Mouse (Mus musculus): ENCODE data around the gene Bcan. TPM values are rescaled to one million over a fixed set of nuclear protein-coding genes. Genes with fewer than 3 reads are reported as not detected.

Gene Bcan
- polyA plus RNA-seq (2016; fragmentation: Nextera tagmentation; extraction: Ambion mirVana) = 0.41 and 0.86 TPM in 2 replicates

DNA sequence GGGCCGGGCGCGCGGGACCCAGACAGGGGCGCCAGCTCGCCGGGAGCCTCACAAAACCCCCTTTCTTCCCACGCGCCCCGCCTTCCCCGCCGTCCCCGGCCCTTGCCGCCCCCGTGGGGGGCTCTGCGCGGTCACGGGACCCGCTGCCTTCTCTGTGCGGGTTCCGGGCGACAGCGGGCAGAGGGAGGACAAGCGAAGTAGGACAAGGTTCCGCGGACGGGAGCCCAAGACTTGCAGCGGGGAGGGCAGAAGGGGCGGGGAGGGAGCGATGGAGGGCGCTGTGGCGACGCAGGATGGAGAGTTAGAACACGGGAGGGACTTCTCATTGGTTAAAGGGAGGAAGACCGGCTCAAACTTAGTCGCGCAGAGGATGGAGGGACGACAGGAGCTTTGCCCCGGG, at the start of gene Bcan:
TSS of gene Bcan (minus strand) at position 50 of the 400 bp plus-strand sequence.
- under 1% methylated on average over 39 of the region's 39 CpGs for WGBS
- DNase-seq (ENCODE audit: low spot score) = peak; percentile 64
- Histone ChIP-seq H3K9me3 (replicated peaks) (no peaks in the 10 kb centered on the region; the same call in 1 of the 2 replicates), H3K27me3 (ENCODE audit: low read depth, poor library complexity, severe bottlenecking) (peaks cover 94% of the 10 kb centered on the region), H3K27ac (replicated peaks) (no peak within 1 kb of the TSS), H3K36me3 (no peaks in the 10 kb centered on the region), H3K4me1 (peaks cover 62% of the 10 kb centered on the region), H3K4me3 (peak within 1 kb of the TSS; percentile 56)

DNA sequence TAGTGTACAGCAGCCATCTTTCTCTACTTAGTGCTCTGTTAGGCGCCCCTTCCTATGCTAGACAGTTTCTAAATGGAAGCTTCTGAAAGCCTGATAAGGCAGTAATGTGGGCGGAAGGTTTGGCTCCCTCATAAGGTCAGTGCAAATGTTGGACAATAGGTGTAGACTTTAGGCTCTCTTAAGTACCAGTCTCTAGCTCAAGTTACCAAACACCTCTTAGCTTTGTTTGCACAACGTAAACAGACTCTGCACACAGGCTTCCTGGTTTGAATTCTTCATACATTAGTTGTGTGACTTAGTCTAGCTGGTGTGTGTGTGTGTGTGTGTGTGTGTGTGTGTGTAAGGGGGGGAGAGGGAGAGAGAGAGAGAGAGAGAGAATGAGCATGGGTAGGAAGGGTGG, 49.5 kb upstream of the Bcan start:
- H3K4me3 ChIP-seq = no peak overlapping the region
- H3K36me3 ChIP-seq = peaks cover 65% of the 10 kb centered on the region
- peaks cover 3% of the 10 kb centered on the region; the same call in 1 of the 2 replicates for H3K4me1 ChIP-seq
- H3K9me3 ChIP-seq (replicated peaks) = no peaks in the 10 kb centered on the region
- DNase-seq (ENCODE audit: low spot score) = no peak
- H3K27ac ChIP-seq (replicated peaks) = no peak overlapping the region
- H3K27me3 ChIP-seq (ENCODE audit: low read depth, poor library complexity, severe bottlenecking) = no peaks in the 10 kb centered on the region
- 88% methylated on average over 3 of the region's 3 CpGs for WGBS

DNA sequence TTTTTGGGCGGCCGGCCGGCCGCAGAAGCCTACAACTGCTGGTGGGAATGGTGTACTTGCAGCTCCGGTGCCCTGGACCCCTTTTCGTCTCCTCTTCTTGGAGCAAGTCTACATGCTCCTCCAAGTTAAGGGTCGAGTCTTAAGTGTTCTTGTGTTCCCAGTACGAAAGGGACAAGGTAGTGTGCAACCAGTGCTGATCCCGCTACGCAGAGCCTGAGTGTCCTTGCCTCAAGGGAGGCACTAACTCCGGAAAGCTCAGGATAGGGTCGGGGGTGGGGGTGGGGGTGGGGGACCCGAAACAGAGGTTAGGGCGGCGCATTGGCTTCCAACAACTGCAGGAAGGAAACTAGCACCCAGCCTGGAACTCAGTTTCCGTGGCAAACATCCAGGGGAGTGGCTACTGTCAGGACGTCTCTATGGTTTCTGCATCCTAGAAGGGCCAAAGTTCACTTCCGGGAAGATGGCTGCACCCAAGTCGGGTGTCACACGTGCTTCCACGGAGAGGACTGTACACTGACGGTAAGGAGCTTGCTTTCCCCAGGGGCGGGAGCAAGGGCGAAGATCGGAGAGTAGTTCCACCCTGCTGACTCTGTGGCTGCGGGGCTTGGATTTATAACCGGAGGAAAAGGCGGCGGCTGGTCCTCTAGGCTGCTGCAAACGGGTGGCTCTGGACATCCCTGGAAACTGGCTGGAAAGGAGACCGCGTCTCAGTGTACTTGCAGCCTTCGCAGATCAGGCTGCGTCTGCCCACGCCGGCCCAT, 42.8 kb upstream of the Bcan start, which contains the start of gene Gpatch4:
TSS of gene Gpatch4 (plus strand) at position 448 of the 761 bp plus-strand sequence.
- Histone ChIP-seq H3K27me3 (ENCODE audit: low read depth, poor library complexity, severe bottlenecking) (peaks cover 12% of the 10 kb centered on the region), H3K36me3 (peaks cover 11% of the 10 kb centered on the region), H3K9me3 (replicated peaks) (no peaks in the 10 kb centered on the region), H3K4me1 (peaks cover 19% of the 10 kb centered on the region), H3K4me3 (peak within 1 kb of the TSS; percentile 91), H3K27ac (replicated peaks) (peak within 1 kb of the TSS; percentile 83)
- 9% methylated on average over 36 of the region's 36 CpGs for WGBS
- DNase-seq (ENCODE audit: low spot score) = peak; percentile 86

DNA sequence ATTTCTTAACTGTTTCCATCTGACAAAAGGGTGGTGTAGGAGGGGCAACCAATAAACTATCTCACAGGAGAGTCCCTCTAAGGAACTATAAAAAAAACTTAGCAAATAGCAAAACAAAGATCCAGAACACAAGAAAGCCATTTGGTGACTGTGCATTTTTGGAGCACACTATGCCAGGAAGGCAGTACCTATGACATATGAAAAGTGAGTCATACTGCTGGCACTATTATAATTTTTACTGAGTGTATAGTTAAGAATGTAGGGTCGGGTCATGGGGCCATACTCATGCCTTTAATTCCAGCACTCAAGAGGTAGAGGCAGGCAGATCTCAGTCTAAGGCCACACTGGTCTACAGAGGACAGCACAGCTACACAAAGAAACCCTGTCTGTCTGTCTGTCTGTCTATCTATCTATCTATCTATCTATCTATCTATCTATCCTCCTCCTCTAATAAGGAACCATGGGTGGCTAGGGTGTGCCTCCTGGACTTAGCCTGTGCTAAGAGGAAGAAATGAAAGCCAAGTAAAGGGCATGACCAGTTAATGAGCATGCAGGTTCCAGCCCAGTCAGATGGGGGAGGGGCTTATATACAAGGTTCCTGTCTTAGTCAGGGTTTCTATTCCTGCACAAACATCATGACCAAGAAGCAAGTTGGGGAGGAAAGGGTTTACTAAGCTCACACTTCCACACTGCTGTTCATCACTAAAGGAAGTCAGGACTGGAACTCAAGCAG, 35.7 kb upstream of the Bcan start:
- Histone ChIP-seq H3K9me3 (replicated peaks) (no peaks in the 10 kb centered on the region), H3K27me3 (ENCODE audit: low read depth, poor library complexity, severe bottlenecking) (peaks cover 24% of the 10 kb centered on the region), H3K27ac (replicated peaks) (no peak overlapping the region), H3K36me3 (no peaks in the 10 kb centered on the region), H3K4me3 (no peak overlapping the region), H3K4me1 (peaks cover 8% of the 10 kb centered on the region)
- DNase-seq (ENCODE audit: low spot score) = no peak
- WGBS = 75% methylated on average over 1 of the region's 1 CpGs

DNA sequence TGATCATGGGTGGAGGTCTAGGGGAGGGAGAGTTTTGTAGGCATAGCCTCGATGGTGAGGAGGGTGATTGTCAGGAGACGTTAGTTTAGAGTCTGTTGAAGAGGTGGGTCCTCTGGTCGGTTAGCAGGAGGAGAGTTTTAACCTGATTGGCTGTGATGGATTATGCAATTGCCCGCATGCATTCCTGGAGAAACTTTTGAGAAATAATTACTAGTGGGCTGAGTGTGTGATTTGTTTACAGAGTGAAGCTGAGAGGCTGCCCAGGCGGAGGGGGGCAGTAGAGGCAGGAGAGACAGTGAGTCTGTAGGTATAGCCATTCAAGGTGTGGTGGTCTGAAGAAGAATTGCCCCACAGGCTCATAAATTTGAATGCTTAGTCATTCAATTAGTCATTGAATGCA, 33.5 kb upstream of the Bcan start:
- WGBS = 80% methylated on average over 5 of the region's 5 CpGs
- H3K27me3 ChIP-seq (ENCODE audit: low read depth, poor library complexity, severe bottlenecking) = peaks cover 31% of the 10 kb centered on the region
- no peak for DNase-seq (ENCODE audit: low spot score)
- H3K4me1 ChIP-seq = peaks cover 11% of the 10 kb centered on the region
- no peaks in the 10 kb centered on the region for H3K36me3 ChIP-seq
- no peak overlapping the region for H3K27ac ChIP-seq (replicated peaks)
- no peak overlapping the region for H3K4me3 ChIP-seq
- H3K9me3 ChIP-seq (replicated peaks) = no peaks in the 10 kb centered on the region

DNA sequence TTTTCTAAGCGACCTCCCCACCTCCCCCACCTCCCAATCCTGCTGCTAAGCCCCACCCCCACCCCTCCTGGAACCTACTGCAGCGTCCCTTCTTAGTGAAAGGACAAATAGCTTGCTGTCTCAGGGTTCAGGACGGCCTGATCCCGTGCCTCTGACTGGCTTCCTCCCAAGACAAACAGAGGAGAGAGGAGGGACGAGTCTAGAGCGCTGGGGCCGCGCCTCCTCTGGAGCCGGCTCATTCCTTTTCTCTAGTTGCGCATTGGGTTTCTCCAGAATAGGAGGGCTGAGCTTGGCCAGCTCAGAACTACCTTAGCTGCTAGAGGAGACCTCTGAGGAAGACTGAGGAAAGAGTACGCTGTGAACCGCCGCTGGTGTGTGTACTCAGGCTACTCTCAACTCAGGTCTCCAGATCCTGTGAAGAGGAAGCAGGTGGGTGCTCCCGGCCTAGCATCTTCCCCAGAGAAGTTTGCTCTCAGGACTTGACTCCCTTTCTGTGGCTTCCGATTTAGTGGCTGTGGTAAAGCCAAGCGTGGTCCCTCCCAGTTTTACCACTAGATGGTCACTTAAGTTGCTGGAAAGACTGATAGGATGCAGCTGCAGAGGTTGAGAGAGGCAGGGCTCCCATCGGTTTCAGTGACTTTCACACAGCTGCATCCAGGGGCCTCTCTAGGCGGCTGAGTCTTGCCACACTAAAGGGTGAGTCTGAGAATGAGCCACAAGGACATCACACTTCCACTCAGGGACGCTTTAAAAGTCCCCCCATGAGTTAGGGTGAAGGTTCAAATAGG, 30.8 kb upstream of the Bcan start:
- peaks cover 11% of the 10 kb centered on the region for H3K4me1 ChIP-seq
- H3K9me3 ChIP-seq (replicated peaks) = peaks cover 6% of the 10 kb centered on the region
- H3K36me3 ChIP-seq = no peaks in the 10 kb centered on the region
- WGBS = 22% methylated on average over 19 of the region's 19 CpGs
- peaks cover 49% of the 10 kb centered on the region for H3K27me3 ChIP-seq (ENCODE audit: low read depth, poor library complexity, severe bottlenecking)
- no peak overlapping the region for H3K27ac ChIP-seq (replicated peaks)
- no peak for DNase-seq (ENCODE audit: low spot score)
- no peak overlapping the region for H3K4me3 ChIP-seq

DNA sequence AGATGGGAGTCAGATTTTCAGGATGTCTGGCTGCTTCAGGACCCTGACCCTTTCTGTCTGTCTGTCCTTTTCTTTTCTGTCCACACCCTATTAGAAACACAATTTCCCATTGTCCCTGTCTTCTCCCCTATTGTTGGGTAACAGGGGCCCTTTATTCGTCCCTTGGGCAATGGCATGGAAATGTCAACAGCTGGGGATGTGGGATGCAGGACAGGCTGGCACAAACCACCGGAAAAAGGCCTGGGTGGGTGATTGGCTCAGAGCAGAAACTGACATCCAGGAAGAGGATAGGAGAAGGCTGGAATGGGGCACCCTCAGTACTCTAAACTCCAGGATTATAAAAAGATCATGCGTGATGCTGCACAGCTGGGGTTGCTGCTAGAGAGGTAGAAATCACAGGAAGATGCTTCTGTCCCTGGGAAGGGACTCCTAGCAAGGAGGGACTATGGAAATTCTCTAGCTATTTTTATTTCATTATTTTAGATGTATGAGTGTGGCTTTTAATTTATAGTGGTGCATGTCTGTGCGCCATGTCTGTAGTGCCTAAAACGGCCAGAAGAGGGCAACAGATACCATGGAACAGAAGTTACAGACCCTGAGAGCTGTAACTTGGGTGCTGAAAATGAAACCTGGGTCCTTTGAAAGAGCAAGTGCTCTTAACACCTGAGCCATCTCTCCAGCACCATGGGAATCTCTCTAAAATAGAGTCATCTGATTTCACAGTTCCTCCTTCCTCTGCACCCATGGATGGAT, 27.6 kb upstream of the Bcan start, which contains the start of gene Hapln2:
TSS of gene Hapln2 (minus strand) at position 150 of the 753 bp plus-strand sequence.
- H3K36me3 ChIP-seq = no peaks in the 10 kb centered on the region
- no peak for DNase-seq (ENCODE audit: low spot score)
- H3K9me3 ChIP-seq (replicated peaks) = peaks cover 6% of the 10 kb centered on the region
- no peak within 1 kb of the TSS for H3K4me3 ChIP-seq
- WGBS = 50% methylated on average over 5 of the region's 5 CpGs
- H3K27ac ChIP-seq (replicated peaks) = no peak within 1 kb of the TSS
- peaks cover 28% of the 10 kb centered on the region for H3K4me1 ChIP-seq
- H3K27me3 ChIP-seq (ENCODE audit: low read depth, poor library complexity, severe bottlenecking) = peaks cover 80% of the 10 kb centered on the region

DNA sequence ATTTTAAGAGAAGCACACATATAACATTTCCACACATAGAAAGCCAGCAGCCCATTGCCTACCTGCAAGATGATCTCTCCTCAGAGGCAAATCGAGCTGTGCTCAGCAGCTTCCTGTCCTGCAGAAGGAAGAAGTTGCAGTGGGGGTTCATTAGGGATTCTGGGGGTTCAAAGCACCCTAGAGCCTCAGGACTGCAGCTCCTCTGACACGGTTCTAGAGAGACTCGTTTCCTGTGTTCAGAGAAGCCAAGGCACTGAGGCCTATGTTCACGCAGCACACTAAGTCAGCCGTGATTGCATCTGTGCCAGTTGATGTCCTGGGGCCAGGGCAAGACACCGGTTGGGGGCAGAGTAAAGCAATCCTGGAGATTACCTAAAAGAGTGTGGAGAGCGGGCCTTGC, 26.8 kb upstream of the Bcan start:
- Histone ChIP-seq H3K4me3 (no peak overlapping the region), H3K27ac (replicated peaks) (no peak overlapping the region), H3K9me3 (replicated peaks) (peaks cover 6% of the 10 kb centered on the region), H3K4me1 (peaks cover 33% of the 10 kb centered on the region), H3K27me3 (ENCODE audit: low read depth, poor library complexity, severe bottlenecking) (peaks cover 80% of the 10 kb centered on the region), H3K36me3 (no peaks in the 10 kb centered on the region)
- DNase-seq (ENCODE audit: low spot score) = no peak
- 67% methylated on average over 7 of the region's 7 CpGs for WGBS

DNA sequence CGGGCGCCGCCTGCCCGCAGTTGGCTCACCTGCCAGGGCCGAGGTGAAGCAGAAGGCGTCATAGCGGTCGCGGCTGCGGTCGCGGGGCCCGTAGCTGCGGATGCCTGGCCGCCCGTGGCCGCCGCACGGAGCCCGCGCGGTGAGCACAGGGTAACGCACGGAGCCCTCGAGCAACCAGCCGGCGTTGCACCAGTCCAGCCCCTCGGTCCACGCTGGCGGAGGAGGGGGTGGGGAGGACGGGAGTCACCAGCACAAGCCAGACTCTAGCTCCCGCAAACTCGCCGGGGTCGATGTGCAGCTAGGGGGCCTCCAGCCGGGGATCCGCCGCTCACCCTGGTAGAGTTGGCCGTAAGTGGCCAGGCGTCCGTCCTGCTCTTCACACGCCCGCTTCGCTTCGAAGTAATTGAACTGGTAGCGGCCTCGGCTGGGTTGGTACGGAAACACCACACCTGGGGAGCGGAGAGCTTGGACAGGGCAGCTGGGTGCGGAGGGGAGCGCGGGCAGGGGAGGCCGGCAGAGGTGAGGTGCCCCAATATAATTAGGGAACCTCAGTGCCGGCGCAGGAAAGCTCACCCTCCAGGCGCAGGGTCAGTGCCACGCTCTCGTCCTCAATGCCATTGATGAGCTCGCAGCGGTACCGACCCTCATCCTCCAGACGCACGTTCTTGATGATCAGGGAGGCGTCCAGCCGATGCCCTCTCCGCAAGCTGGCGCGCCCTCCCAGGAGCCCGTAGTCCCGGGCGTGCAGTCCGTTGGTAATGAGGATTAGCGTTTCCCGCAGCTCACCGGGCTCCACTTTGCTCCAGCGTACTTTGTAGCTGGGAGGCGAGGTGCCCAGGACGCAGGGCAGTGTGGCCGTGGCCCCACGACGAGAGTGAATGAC, 23.4 kb upstream of the Bcan start:
- peak; percentile 46 for DNase-seq (ENCODE audit: low spot score)
- under 1% methylated on average over 81 of the region's 81 CpGs for WGBS
- Histone ChIP-seq H3K4me1 (peaks cover 22% of the 10 kb centered on the region), H3K4me3 (peak overlapping the region; percentile 65), H3K27me3 (ENCODE audit: low read depth, poor library complexity, severe bottlenecking) (peaks cover 83% of the 10 kb centered on the region), H3K36me3 (no peaks in the 10 kb centered on the region), H3K27ac (replicated peaks) (no peak overlapping the region), H3K9me3 (replicated peaks) (peaks cover 6% of the 10 kb centered on the region)

DNA sequence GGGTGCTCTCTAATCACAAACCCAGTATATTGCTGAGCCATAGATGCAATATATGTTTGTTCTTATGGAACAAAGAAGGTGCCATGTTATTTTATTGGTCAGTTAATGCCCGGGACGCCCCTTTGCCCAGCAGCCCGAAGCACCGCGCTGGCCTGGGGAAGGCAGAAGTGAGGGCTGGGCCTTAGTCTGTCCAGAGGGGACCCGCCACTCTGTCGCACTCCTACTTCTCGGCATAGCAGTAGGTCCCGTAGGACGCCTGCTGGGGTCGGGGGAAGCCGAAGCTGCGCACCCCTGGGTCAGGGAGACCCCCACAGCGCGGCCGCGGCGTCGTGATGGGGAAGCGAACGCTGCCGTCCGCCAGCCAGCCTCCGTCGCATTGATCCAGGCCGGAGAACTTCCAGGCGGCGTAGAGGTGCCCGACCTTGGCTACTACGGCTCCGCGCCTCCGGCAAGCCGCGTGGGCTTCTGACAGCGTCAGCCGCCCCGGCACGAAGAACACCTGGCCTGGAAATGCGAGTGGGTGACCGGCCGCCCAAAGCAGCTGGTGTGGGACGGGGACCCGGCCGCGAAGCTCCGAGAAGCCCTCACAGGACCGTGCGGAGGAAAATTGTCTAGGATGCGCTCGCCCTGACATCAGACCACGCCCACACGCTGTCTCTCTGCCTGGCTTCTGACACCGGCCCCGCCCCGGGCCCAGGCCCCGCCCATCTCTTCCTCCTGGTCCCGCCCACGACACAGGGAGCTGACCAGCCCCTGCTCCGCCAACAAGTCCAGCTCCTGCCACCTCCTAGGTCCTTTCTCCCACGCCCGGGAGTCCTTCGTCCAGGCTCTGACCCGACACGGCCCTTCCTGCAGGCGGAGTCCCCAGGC, 22.5 kb upstream of the Bcan start:
- WGBS = under 1% methylated on average over 66 of the region's 66 CpGs
- H3K9me3 ChIP-seq (replicated peaks) = no peaks in the 10 kb centered on the region
- peak overlapping the region; percentile 65 for H3K4me3 ChIP-seq
- DNase-seq (ENCODE audit: low spot score) = peak; percentile 95
- H3K36me3 ChIP-seq = no peaks in the 10 kb centered on the region
- no peak overlapping the region for H3K27ac ChIP-seq (replicated peaks)
- peaks cover 22% of the 10 kb centered on the region for H3K4me1 ChIP-seq
- H3K27me3 ChIP-seq (ENCODE audit: low read depth, poor library complexity, severe bottlenecking) = peaks cover 86% of the 10 kb centered on the region

Data from midbrain, embryonic 10.5 days (tissue).